Mouse (Mus musculus): ENCODE data around the gene Trmt44. TPM values are rescaled to one million over a fixed set of nuclear protein-coding genes. Genes with fewer than 3 reads are reported as not detected.

The Trmt44 gene
- 11.7 to 13.4 TPM (median 12.8 TPM) in 4 replicates for total RNA-seq (2023)

DNA sequence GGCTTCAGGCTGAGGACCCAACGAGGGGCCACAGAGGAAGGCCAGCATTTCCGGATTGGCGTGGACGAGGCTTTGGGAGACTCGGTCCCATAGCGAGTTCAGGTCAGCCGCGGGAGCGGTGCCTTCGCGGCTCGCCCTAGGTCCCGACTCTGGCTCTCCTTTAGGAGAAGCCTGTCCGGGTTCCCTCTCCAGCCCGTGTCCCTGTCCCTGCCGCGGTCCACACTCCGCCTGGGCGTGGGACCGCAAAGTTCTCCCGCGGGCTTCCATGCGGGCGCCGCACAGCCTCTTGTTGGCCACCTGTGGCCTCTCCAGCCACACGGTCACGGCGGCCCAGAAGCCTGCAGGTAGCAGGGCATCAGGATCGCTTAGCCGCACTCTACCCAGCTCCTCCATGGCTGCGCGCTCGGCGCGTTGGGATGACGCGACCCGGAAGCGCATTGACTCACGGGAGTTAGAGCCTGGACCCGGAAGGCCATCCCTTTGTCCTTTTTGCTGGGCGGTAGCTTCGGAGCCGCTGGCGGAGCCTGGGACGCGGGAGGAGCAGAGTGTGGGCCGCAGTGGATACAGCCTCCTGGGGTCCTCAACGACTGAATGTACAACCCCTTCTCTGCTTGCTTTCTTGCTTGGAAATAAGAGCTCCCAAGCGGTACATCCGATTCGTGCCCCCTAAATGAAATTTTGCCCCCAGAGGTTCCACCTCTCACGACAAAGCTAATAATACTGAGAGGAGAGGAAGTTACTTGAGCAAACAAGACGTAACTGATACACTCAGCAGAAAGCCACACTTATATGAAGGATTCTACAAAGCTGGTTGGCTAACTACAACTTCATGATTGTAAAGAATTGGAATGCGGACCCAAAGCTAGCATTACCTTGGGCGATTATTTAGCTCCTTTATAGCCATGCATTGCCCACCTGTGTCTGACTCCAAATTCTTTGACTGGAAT lies at the start of gene Trmt44:
Trmt44 (minus strand) TSS at position 418 of the 947 bp plus-strand sequence.

GRCm38 (mm10) chr5:35582445-35583220 lies 7.8 kb upstream of the Trmt44 start, which contains the start of gene Acox3:
TSS of gene Acox3 (plus strand) at chr5:35583040.

GRCm38 (mm10) chr5:35525469-35526123 lies 49.3 kb downstream of the Trmt44 start, which contains the start of gene Cpz:
TSS of gene Cpz (minus strand) at chr5:35525698.

Other genes with a start within 250 kb of the Trmt44 start
- gene Hmx1, start 186.0 kb downstream of the Trmt44 start, total RNA-seq (2023), result not detected in 4 replicates
- not detected in 4 replicates for gene Cpz, start 49.4 kb downstream of the Trmt44 start, total RNA-seq (2023)
- gene Acox3, start 8.0 kb upstream of the Trmt44 start, total RNA-seq (2023), result 156 to 177 TPM (median 169 TPM) in 4 replicates
- 0.36 to 0.88 TPM (median 0.72 TPM) in 3 of 4 replicates, not detected in the other for gene Htra3, start 104.7 kb upstream of the Trmt44 start, total RNA-seq (2023)
- gene Sh3tc1, start 164.9 kb upstream of the Trmt44 start, total RNA-seq (2023), result 29.6 to 35.4 TPM (median 32.2 TPM) in 4 replicates
- gene Ablim2, start 182.8 kb upstream of the Trmt44 start, total RNA-seq (2023), result 0.24 to 0.85 TPM (median 0.51 TPM) in 4 replicates